Mouse (Mus musculus) heart, postnatal 0 days (tissue): ENCODE data around the gene Tef.

Experiments
- CTCF ChIP-seq: IDR thresholded peaks from 2 replicates; pipeline ENCODE4 v1.5.1; 2016; ENCODE audit warnings: antibody characterized with exemption, control low read depth, low read depth
- EP300 ChIP-seq: IDR thresholded peaks from 2 replicates; pipeline ENCODE4 v1.6.1; 2016; ENCODE audit warnings: antibody characterized with exemption, low read depth

GRCm38 (mm10) chr15:81845724-81846123 lies 43.5 kb downstream of the Tef start:
- TF ChIP-seq CTCF (no peak), EP300 (no peak)
